Mouse (Mus musculus) 416B (cell line): ENCODE measurements at regions not wholly inside any gene's neighbourhood (a gene's known extent, or its start where the extent isn't known, plus 50 kb on each side); places are given as distances from the start of the nearest gene placed in this dataset.

Source experiments
- DNase-seq: peaks from one replicate; pipeline ENCODE4 v3.0.0; 2011; ENCODE audit warnings: low read depth

DNA sequence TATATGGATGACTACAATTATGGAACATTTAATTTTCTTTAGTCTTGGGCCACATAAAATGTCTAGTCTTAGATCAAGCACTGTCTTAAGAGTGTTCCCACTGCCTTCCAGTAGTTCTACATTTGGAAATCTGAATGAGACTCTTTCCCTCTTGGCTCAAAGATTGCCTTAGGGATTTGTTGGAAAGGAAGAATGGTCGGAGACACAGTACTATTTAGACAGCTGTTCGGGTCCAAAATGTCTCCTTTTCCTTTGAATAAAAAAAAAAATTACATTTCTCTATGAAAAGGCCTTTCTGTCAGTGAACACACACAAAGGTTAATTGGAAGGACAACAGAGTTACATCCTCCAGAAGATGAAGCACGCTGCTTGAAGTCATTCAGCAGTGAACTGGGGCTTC is 1173.8 kb downstream of the Sorcs3 start:
- DNase-seq: no peak

GRCm38 (mm10) chr19:49396257-49396656 is 1190.4 kb downstream of the Sorcs3 start:
- DNase-seq: no peak

GRCm38 (mm10) chr19:49415326-49415725 is 1209.5 kb downstream of the Sorcs3 start:
- no peak for DNase-seq

DNA sequence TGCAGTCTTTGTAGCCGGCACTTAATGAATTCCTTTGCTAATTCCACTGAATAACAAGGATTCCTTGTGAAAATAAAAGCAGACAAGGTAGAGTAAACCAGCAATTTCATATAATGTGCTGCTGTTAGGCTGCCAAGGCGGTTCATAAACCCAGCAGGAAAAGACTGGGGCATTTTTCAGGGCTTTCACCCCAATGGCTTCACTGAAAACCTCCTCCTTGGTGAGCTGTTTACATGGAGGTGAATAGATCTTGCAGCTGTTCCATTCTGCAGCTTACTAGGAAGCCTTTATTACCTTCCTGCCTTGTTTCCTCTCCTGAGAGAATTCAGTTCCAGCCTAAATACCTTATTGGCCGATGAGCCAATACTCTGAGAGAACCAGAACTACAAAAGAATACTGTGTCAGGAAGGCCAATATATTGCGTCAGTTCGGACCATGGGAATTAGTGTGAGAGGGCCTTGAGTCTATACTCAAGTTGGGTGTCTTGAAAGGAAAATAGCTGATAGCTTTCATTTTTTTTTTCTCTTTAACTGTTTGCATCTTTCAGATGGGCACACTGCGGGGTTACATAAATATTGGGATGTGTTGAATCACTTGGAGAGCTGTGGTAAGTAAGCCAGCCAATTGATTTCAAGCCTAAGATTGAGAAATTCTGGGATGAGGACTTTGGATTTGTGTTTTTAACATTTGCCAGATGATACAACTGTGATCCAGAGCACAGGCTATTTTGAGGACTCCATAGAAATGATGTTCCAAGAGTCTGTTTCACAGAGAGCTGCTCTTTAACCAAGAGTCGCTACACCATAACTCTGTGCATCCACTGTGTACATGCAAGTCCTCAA is 1217.5 kb downstream of the Sorcs3 start:
- no peak for DNase-seq
